Mouse (Mus musculus) E14TG2a.4 (cell line): Measurements from ENCODE around the gene Csmd2.

Experiments used
- CTCF ChIP-seq: conservative IDR thresholded peaks from 2 replicates; pipeline ENCODE4 v1.5.1; 2014; ENCODE audit warnings: low read length
- NANOG ChIP-seq: IDR thresholded peaks from 2 replicates; pipeline ENCODE4 v1.6.1; 2014; ENCODE audit warnings: borderline replicate concordance, low read length, mixed read lengths
- POU5F1 ChIP-seq: IDR thresholded peaks from 2 replicates; pipeline ENCODE4 v1.6.1; 2014; ENCODE audit warnings: low read length, borderline replicate concordance

- no peak for TF ChIP-seq CTCF
- TF ChIP-seq POU5F1: no peak
- TF ChIP-seq NANOG: no peak
Measured at GRCm38 (mm10) chr4:128489521-128490100, 502.0 kb downstream of the Csmd2 start.
